Mouse (Mus musculus) mesoderm, embryonic 11.5 days (tissue): ENCODE results near the gene Hnrnpul1.
"Not testable (repeated sequence)": the region's sequence is repeated elsewhere in the genome, so short reads cannot be mapped to it uniquely, and the experiment has no call there.

ENCODE experiments used
- DNase-seq: peaks from one replicate; pipeline ENCODE4 v3.0.0-alpha.2; 2012; ENCODE audit warnings: low read depth, low spot score

Hnrnpul1 gene

DNA sequence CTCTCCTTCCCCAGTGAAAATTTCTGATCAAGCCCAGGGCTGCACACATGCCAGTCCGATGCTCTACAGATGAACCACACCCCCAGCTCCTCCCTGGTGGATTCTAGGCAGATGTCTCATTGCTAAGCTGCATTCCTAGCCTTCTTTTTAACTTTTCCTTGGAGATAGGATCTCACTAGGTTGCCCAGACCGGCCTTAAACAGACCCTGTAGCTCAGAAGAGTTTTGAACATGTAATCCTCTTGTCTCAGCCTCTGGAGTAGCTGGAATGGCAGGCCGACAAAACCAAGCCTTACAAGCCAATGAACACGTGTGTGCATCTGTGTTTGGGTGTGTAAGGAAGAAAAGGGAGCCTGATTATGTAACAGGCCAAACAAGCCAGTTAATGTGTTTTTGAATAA is 26.2 kb upstream of the Hnrnpul1 start:
- DNase-seq: no peak

DNA sequence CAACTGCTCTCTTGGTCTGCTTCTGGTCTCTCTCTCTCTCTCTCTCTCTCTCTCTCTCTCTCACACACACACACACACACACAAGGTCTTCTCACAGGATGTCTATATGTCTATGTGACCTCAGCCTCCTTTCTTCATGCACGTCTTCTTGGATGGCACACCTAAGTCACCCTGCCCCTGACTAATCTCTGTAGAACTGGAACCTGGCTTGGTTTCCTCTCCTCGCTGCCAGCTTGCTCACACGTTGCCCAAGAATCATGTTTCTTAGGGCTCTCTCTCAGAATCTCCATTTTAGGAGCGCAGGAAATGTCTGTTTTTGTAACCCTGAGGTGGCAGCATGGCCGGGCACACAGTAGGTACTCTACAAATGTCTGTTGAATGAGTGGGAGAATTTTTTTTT is 25.5 kb upstream of the Hnrnpul1 start:
- DNase-seq: no peak

DNA sequence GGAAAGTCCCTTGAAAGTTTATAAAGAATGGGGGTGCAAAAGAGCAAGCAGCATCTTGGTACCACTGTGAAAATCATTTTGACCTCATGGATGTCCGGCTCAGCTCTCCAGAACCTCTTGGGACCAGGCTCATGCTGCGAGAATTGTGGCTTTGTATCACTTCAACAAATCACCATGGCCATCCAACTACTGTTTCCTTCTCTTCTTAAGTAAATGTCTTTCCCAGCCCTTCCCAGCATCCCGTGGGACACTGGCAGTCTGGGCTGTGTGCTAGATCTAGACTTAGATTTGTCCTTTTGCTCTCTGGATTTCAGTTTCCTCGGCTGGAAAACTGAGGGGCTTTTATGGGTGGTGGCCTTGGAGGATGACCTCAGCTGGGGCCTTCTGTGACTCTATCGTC is 13.7 kb upstream of the Hnrnpul1 start:
- no peak for DNase-seq

GRCm38 (mm10) chr7:25766108-25766507 is 11.6 kb upstream of the Hnrnpul1 start:
- no peak for DNase-seq

GRCm38 (mm10) chr7:25764221-25764620 is 9.7 kb upstream of the Hnrnpul1 start:
- DNase-seq: no peak

- DNase-seq: no peak
Measured at GRCm38 (mm10) chr7:25763678-25764077, 9.1 kb upstream of the Hnrnpul1 start.

- no peak for DNase-seq
Measured at GRCm38 (mm10) chr7:25761354-25761753, 6.8 kb upstream of the Hnrnpul1 start.

GRCm38 (mm10) chr7:25756011-25756410 is 1.5 kb upstream of the Hnrnpul1 start:
- DNase-seq: peak; percentile 89

DNA sequence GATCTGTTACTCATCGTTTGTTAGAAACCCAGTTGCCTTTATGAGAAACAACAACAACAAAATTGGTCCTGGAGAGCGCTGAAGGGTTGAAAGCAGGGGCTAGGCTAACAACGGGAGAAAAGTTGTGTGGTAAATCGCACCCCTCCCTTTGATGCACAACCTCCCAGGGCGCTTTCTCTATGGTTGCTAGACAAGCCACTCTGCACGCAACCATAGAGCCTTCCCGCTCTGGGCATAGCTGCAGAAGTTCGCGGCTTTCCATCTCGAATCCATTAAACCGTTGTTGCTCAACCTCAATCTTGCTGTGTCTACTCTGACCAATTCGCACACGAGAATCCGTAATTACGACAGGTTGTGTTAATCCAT is 894 bp upstream of the Hnrnpul1 start:
- no peak for DNase-seq

- DNase-seq: no peak
Measured at GRCm38 (mm10) chr7:25754439-25754737, 169 bp downstream of the Hnrnpul1 start.

- DNase-seq: peak; percentile 20
Measured at GRCm38 (mm10) chr7:25753643-25754438, 716 bp downstream of the Hnrnpul1 start.

DNA sequence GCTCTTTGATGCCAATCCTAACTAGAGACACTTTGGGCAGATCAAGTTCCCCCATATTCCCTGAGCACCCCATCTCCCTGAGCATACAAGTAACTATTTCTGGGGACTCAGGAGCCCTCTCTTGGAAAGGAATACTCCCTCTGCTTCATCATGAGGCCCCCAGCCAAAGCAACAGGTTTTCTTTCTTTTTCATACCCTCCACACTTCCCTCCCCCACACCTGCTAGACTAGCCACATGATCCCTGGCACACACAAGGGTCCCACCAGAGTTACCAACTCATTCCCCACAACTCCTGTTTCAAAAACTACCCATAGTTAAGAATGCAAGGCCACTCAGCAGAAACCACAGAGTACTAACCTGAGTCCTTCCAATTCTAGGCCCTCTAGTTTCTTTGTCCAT is 1.5 kb downstream of the Hnrnpul1 start:
- no peak for DNase-seq

DNA sequence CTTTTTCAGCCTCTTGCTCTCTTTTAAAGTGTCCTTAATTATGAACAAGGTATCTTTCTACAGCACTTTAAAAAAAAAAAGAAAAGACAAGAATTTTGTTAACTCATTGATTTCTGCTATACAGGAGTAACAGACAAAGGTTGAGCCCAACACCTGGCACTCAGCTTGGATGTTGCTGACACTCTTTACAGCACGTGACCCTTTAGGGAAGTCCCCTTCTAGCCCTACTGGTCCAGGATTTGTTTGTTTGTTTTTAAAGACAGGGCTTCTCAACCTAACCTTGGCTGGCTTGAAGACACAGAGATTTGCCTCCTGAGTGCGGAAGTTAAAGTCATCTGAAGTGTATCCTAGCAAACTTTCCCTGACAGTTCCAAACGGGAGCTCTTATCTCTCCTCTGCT is 7.7 kb downstream of the Hnrnpul1 start:
- no peak for DNase-seq

DNA sequence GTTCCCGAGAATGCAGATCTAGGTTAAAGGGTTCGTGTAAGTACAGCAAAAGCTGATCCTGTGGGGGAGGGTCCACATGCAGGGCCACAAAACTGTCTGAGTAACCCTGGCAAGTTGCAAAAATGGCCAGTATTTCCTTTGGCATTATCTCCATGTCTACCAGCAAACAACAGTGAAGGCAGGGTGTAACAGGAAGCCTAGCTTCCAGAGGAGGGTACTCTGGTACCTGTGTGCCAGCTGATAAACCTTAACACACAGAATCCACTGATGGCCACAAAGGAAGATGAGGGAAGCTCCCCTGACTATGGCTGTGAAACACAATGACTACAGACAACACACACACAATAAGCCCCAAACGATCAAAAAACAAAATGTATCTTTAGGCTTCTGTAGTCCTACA is 16.3 kb downstream of the Hnrnpul1 start:
- no peak for DNase-seq

GRCm38 (mm10) chr7:25736920-25737319 is 17.6 kb downstream of the Hnrnpul1 start:
- no peak for DNase-seq

- DNase-seq: no peak
Measured at GRCm38 (mm10) chr7:25734991-25735390, 19.6 kb downstream of the Hnrnpul1 start.

GRCm38 (mm10) chr7:25731294-25732055 is 23.1 kb downstream of the Hnrnpul1 start:
- no peak for DNase-seq

GRCm38 (mm10) chr7:25729862-25730261 is 24.7 kb downstream of the Hnrnpul1 start:
- no peak for DNase-seq

- DNase-seq: no peak
Measured at GRCm38 (mm10) chr7:25729396-25729795, 25.2 kb downstream of the Hnrnpul1 start.

GRCm38 (mm10) chr7:25727800-25728199 is 26.8 kb downstream of the Hnrnpul1 start:
- no peak for DNase-seq

DNA sequence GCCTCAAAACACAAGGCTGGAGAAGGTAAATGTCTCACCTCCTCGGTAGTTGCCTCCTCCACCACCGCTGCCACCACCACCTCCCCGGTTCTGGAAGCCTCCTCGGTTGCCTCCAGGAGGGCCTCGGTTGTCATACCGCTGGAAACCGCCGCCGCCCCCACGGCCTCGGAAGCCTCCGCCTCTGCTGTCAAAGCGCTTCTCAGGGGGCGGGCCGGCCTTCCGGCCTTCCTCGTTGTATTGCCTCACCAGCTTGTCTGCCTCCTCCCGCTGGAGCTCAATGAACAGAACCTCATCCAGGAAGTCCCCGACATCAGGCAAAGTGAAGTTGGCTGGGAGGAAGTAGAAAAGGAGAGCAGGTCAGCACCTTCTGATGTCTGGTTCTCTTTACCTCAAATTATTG is 28.7 kb downstream of the Hnrnpul1 start:
- DNase-seq: no peak

- not testable (repeated sequence) for DNase-seq
Measured at GRCm38 (mm10) chr7:25721776-25722175, 32.8 kb downstream of the Hnrnpul1 start.

- no peak for DNase-seq
Measured at GRCm38 (mm10) chr7:25720760-25721159, 33.8 kb downstream of the Hnrnpul1 start.
